Mouse (Mus musculus) neutrophil, adult 5-6 weeks (primary cell): Measurements from ENCODE around the gene Lgr4. TPM values are rescaled to one million over a fixed set of nuclear protein-coding genes. Genes with fewer than 3 reads are reported as not detected.

Experiments used
- ATAC-seq: fragments of 151-379, 151-347 bp; 2 replicates; pipeline ENCODE4 v1.8.0; 2017; ENCODE audit warnings: mild to moderate bottlenecking, moderate TSS enrichment; ENCODE audit not compliant: insufficient number of reproducible peaks, poor library complexity, low FRiP score, severe bottlenecking; ENCODE audit errors: extremely low read depth
- total RNA-seq: library from RNA; stranded (forward); fragments of 200-1000 nt; gene quantifications from 2 replicates; pipeline ENCODE4 v1.2.3, GENCODE M21; 2017

The Lgr4 gene
- total RNA-seq, 1 experiment from 2014 or later, result 8.4 TPM

- no peak for ATAC-seq
Observed at GRCm38 (mm10) chr2:109918592-109919262, 1.3 kb downstream of the Lgr4 start.

- ATAC-seq, result no peak
Observed at GRCm38 (mm10) chr2:109920471-109920870, 3.0 kb downstream of the Lgr4 start.

GRCm38 (mm10) chr2:109921298-109922035, 4.0 kb downstream of the Lgr4 start:
- no peak for ATAC-seq

GRCm38 (mm10) chr2:109922306-109922705, 4.9 kb downstream of the Lgr4 start:
- ATAC-seq, result no peak

- ATAC-seq, result no peak
Observed at GRCm38 (mm10) chr2:109923031-109923430, 5.6 kb downstream of the Lgr4 start.

- no peak for ATAC-seq
Observed at GRCm38 (mm10) chr2:109923945-109924344, 6.5 kb downstream of the Lgr4 start.

GRCm38 (mm10) chr2:109926984-109927383, 9.5 kb downstream of the Lgr4 start:
- no peak for ATAC-seq

GRCm38 (mm10) chr2:109927446-109927845, 10.0 kb downstream of the Lgr4 start:
- ATAC-seq, result no peak

GRCm38 (mm10) chr2:109927876-109928275, 10.4 kb downstream of the Lgr4 start:
- ATAC-seq, result no peak

- no peak for ATAC-seq
Observed at GRCm38 (mm10) chr2:109928791-109929190, 11.3 kb downstream of the Lgr4 start.

- no peak for ATAC-seq
Observed at GRCm38 (mm10) chr2:109929256-109929655, 11.8 kb downstream of the Lgr4 start.

GRCm38 (mm10) chr2:109930366-109930765, 12.9 kb downstream of the Lgr4 start:
- no peak for ATAC-seq

GRCm38 (mm10) chr2:109930771-109931170, 13.3 kb downstream of the Lgr4 start:
- no peak for ATAC-seq

- no peak for ATAC-seq
Observed at GRCm38 (mm10) chr2:109931978-109932780, 14.7 kb downstream of the Lgr4 start.

GRCm38 (mm10) chr2:109933151-109933550, 15.7 kb downstream of the Lgr4 start:
- no peak for ATAC-seq

- ATAC-seq, result no peak
Observed at GRCm38 (mm10) chr2:109934086-109934485, 16.6 kb downstream of the Lgr4 start.

GRCm38 (mm10) chr2:109935194-109935593, 17.7 kb downstream of the Lgr4 start:
- no peak for ATAC-seq

- no peak for ATAC-seq
Observed at GRCm38 (mm10) chr2:109935754-109936409, 18.4 kb downstream of the Lgr4 start.

GRCm38 (mm10) chr2:109936410-109936755, 18.9 kb downstream of the Lgr4 start:
- no peak for ATAC-seq
